ENCODE assay signal across 8 mouse cellular contexts in genomic region chr9:124423552-124424291, GRCm38 (mm10). TPM values are rescaled to one million over a fixed set of nuclear protein-coding genes. Genes with fewer than 3 reads are reported as not detected.
DNase-seq lines count a peak whose midpoint lies in the region; ATAC-seq and TF ChIP-seq lines count a peak whose summit lies in the region.

No protein-coding gene starts in this region.

- H3K9ac ChIP-seq in hindbrain, postnatal 0 days (replicated peaks; ENCODE audit: low read length) = peak overlapping the region; percentile 67

- peak; percentile 93 for DNase-seq in WW6 (ENCODE audit: low read depth, low spot score)
- peak; percentile 94 to 96 for DNase-seq in cerebellum, postnatal 36 days
- peak; percentile 99 for DNase-seq in gastrocnemius, adult 2 months
- DNase-seq in hindbrain, postnatal 0 days (ENCODE audit: low spot score) = peak; percentile 97
- DNase-seq in left cerebral cortex, adult 2 months (ENCODE audit: extremely low spot score in 1 of 2, low spot score in 2 of 2) = peak; percentile 97 to 98
- DNase-seq in right cerebral cortex, postnatal 10 days (ENCODE audit: low spot score in 2 of 2) = peak; percentile 98 to 99
- DNase-seq in urinary bladder, postnatal 25 days (ENCODE audit: low spot score) = peak; percentile 97

- H3K4me3 ChIP-seq in gastrocnemius, adult 2 months = peak overlapping the region; percentile 84
- H3K4me3 ChIP-seq in hindbrain, postnatal 0 days (ENCODE audit: low read length) = peak overlapping the region; percentile 80
- H3K4me3 ChIP-seq in left cerebral cortex, adult 2 months = peak overlapping the region; percentile 95

- H3K4me1 ChIP-seq in hindbrain, postnatal 0 days (ENCODE audit: insufficient read depth, low read length) = no peaks in the 10 kb centered on the region

- peak overlapping the region; percentile 65 for H3K4me2 ChIP-seq in hindbrain, postnatal 0 days (ENCODE audit: low read depth, low read length)

- under 1% methylated on average over 74 of the region's 74 CpGs for WGBS in hindbrain, postnatal 0 days

- peak; percentile 68 for ATAC-seq in hindbrain, postnatal 0 days
- peak; percentile 33 for ATAC-seq in megakaryocyte, adult 5-6 weeks (ENCODE audit: poor library complexity, severe bottlenecking)

- H3K27ac ChIP-seq in gastrocnemius, adult 2 months = peak overlapping the region; percentile 96
- peak overlapping the region; percentile 97 for H3K27ac ChIP-seq in hindbrain, postnatal 0 days
- peak overlapping the region; percentile 99 for H3K27ac ChIP-seq in left cerebral cortex, adult 2 months

- H3K27me3 ChIP-seq in hindbrain, postnatal 0 days (ENCODE audit: insufficient read depth, low read length) = no peaks in the 10 kb centered on the region

- no peaks in the 10 kb centered on the region for H3K9me3 ChIP-seq in hindbrain, postnatal 0 days (ENCODE audit: low read length)

- TF ChIP-seq CTCF in gastrocnemius, adult 2 months (IDR thresholded peaks at IDR 0.05) = no peak
- TF ChIP-seq CTCF in hindbrain, postnatal 0 days (IDR thresholded peaks at IDR 0.05; ENCODE audit: low read depth) = no peak
- TF ChIP-seq CTCF in left cerebral cortex, adult 2 months (IDR thresholded peaks at IDR 0.05) = no peak

- intact Hi-C loops in gastrocnemius, adult 2 months (cut with DNase I) = loop anchor here (5.0 kb wide), 1 partner anchor 581 kb away; no protein-coding TSS in a partner anchor
- intact Hi-C loops in left cerebral cortex, adult 2 months (cut with DNase I) = no loop called here

- H3K36me3 ChIP-seq in hindbrain, postnatal 0 days (ENCODE audit: insufficient read depth, low read length) = no peaks in the 10 kb centered on the region

RNA-seq across cellular contexts. Expression of gene Ppp2r3d, which starts 53.0 kb away (rescaled TPM):
- total RNA-seq in gastrocnemius, adult 2 months (2021) = 10 to 100 TPM; 29.8 to 36.0 TPM
- 122 and 181 TPM in 2 replicates for total RNA-seq in hindbrain, postnatal 0 days (2014; rRNA removed)
- polyA plus RNA-seq in hindbrain, postnatal 0 days (2015; fragmentation: Nextera tagmentation; extraction: Ambion mirVana) = 150 and 166 TPM in 2 replicates
- total RNA-seq in left cerebral cortex, adult 2 months (2021) = 100 to 1,000 TPM in 1 of 2 experiments, 10 to 100 TPM in 1; 98.9 to 106 TPM
- 20.2 and 36.8 TPM in 2 replicates for total RNA-seq in megakaryocyte, adult 5-6 weeks (2015)
- total RNA-seq in megakaryocyte, adult 5-6 weeks (2017) = 8.7 and 12.7 TPM in 2 replicates

Comparison
In these comparisons a context has a peak if more than half of its experiments do, and no peak if none do; other contexts are left out.
1. Peak in every context shown above with its lines: DNase-seq, ATAC-seq, H3K4me3 ChIP-seq and H3K27ac ChIP-seq.